In the genomic region with DNA sequence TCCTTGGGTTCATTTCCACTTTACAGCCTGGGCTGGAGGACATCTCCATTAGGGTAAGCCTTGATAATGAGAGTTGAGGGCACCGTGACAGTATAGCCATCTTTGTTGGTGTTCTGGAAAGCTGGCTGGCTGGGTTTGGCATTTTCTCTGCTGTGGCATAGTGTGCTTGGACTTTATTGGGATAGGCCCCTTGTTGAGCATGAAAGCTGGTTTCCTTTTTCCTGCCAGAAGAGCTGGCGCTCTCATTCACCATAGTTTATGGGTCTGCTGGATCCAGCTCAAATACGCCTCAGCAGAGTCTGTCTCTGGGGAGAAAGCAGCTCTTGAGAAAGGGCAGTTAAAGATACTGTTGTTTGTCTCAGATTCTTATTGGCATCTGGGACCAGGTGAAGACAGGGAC, we compare ENCODE assay signal across 16 mouse cellular contexts.
A peak's percentile ranks its signal among the peaks of the same experiment; 100 is the strongest.
DNase-seq lines count a peak whose midpoint lies in the region; ATAC-seq and TF ChIP-seq lines count a peak whose summit lies in the region.
"Had no signal": no experiment of that assay in that cellular context is flagged by ENCODE, and none has a peak within 500 bp of the region (broad histone marks: within the 10 kb centered on the region; RNA-seq: fewer than 3 reads in every experiment).

No protein-coding gene starts in this region.

- H3K27me3 ChIP-seq in kidney, embryonic 14.5 days (ENCODE audit: control insufficient read depth, insufficient read depth, low read length) = no peaks in the 10 kb centered on the region
- H3K27me3 ChIP-seq: heart, embryonic 15.5 days; hindbrain, embryonic 15.5 days; liver, embryonic 13.5 days had no signal

- no peaks in the 10 kb centered on the region for H3K4me1 ChIP-seq in kidney, embryonic 14.5 days (ENCODE audit: control insufficient read depth, insufficient read depth, low read length)
- H3K4me1 ChIP-seq: heart, embryonic 15.5 days; hindbrain, embryonic 15.5 days; liver, embryonic 13.5 days had no signal

- H3K4me2 ChIP-seq in kidney, embryonic 14.5 days (replicated peaks; ENCODE audit: low read depth, low read length) = no peak overlapping the region
- H3K4me2 ChIP-seq: heart, embryonic 15.5 days; hindbrain, embryonic 15.5 days; liver, embryonic 13.5 days; midbrain, embryonic 11.5 days had no signal

- WGBS in kidney, embryonic 14.5 days = 77% methylated on average over 3 of the region's 3 CpGs

- ATAC-seq in kidney, embryonic 14.5 days (ENCODE audit: low FRiP score, low TSS enrichment) = no peak
- ATAC-seq: CD4-positive, CD25-positive, alpha-beta regulatory T cell, adult 4 months had no signal

- no peak overlapping the region for H3K9ac ChIP-seq in kidney, embryonic 14.5 days (ENCODE audit: low read depth, low read length)
- H3K9ac ChIP-seq: heart, embryonic 15.5 days; hindbrain, embryonic 15.5 days; liver, embryonic 13.5 days had no signal

- H3K36me3 ChIP-seq in kidney, embryonic 14.5 days (ENCODE audit: control insufficient read depth, insufficient read depth, low read length) = no peaks in the 10 kb centered on the region
- H3K36me3 ChIP-seq: heart, embryonic 15.5 days; hindbrain, embryonic 15.5 days; liver, embryonic 13.5 days had no signal

- H3K9me3 ChIP-seq in kidney, embryonic 14.5 days (ENCODE audit: control insufficient read depth, low read length) = no peaks in the 10 kb centered on the region
- H3K9me3 ChIP-seq: heart, embryonic 15.5 days; hindbrain, embryonic 15.5 days; liver, embryonic 13.5 days had no signal

- H3K27ac ChIP-seq in kidney, embryonic 14.5 days (ENCODE audit: low read depth, low read length) = no peak overlapping the region
- peak overlapping the region; percentile 71 for H3K27ac ChIP-seq in left cerebral cortex, adult 2 months
- H3K27ac ChIP-seq: heart, embryonic 15.5 days; hindbrain, embryonic 15.5 days; liver, embryonic 13.5 days had no signal

- peak; percentile 12 for DNase-seq in kidney, postnatal 10 days
- peak; percentile 54 to 70 for DNase-seq in frontal cortex, postnatal 36 days (ENCODE audit: low spot score in 2 of 2)
- DNase-seq in left cerebral cortex, adult 2 months (ENCODE audit: extremely low spot score in 1 of 2, low spot score in 2 of 2) = peak; percentile 19 to 43
- DNase-seq in telencephalon, adult 2 months (ENCODE audit: low read depth, low spot score) = peak; percentile 78
- DNase-seq in thymus, postnatal 0 days (ENCODE audit: low spot score) = no peak
- no peak for DNase-seq in spleen, postnatal 36 days (ENCODE audit: low spot score in 2 of 2)
- DNase-seq: gastrocnemius, postnatal 25 days; kidney, adult 9 months; liver, embryonic 13.5 days; lung, postnatal 14 days; thymus, postnatal 25 days had no signal

- intact Hi-C loops in left cerebral cortex, adult 2 months (cut with DNase I) = loop anchor here (2.0 kb wide), 1 partner anchor 26 kb away; no protein-coding TSS in a partner anchor

- TF ChIP-seq CTCF in left cerebral cortex, adult 2 months (IDR thresholded peaks at IDR 0.05) = no peak

- H3K4me3 ChIP-seq in kidney, embryonic 14.5 days (ENCODE audit: low read length) = no peak overlapping the region
- H3K4me3 ChIP-seq in left cerebral cortex, adult 2 months = no peak overlapping the region
- H3K4me3 ChIP-seq: heart, embryonic 15.5 days; hindbrain, embryonic 15.5 days; liver, embryonic 13.5 days had no signal

Comparison
In these comparisons a context has a peak if more than half of its experiments do, and no peak if none do; other contexts are left out.
1. DNase-seq: peak in kidney, postnatal 10 days (single experiment), frontal cortex, postnatal 36 days (2 of 2), left cerebral cortex, adult 2 months (2 of 2) and telencephalon, adult 2 months (single experiment); none in thymus, postnatal 0 days (single experiment) and spleen, postnatal 36 days (0 of 2).